Comparison of ENCODE assay signal across 8 mouse cellular contexts in genomic region chr17:93201265-93201925, GRCm38 (mm10). TPM values are rescaled to one million over a fixed set of nuclear protein-coding genes. Genes with fewer than 3 reads are reported as not detected.
DNase-seq lines count a peak whose midpoint lies in the region; ATAC-seq and TF ChIP-seq lines count a peak whose summit lies in the region.

No protein-coding gene starts in this region.

- no peak for TF ChIP-seq CTCF in gastrocnemius, adult 2 months (IDR thresholded peaks at IDR 0.05)

- peak overlapping the region; percentile 56 for H3K4me2 ChIP-seq in lung, embryonic 16.5 days (ENCODE audit: low read depth, low read length)
- peak overlapping the region; percentile 73 for H3K4me2 ChIP-seq in forebrain, embryonic 13.5 days
- peak overlapping the region; percentile 70 for H3K4me2 ChIP-seq in limb, embryonic 13.5 days (replicated peaks)

- intact Hi-C loops in gastrocnemius, adult 2 months (cut with DNase I) = no loop called here

- H3K27ac ChIP-seq in lung, embryonic 16.5 days (ENCODE audit: low read length) = no peak overlapping the region
- H3K27ac ChIP-seq in forebrain, embryonic 13.5 days = 0 out of 2 replicates have a peak overlapping the region, but pooled peaks have one; percentile 3
- H3K27ac ChIP-seq in limb, embryonic 13.5 days = no peak overlapping the region
- H3K27ac ChIP-seq in gastrocnemius, adult 2 months = no peak overlapping the region

- H3K4me1 ChIP-seq in lung, embryonic 16.5 days (replicated peaks; ENCODE audit: control insufficient read depth, insufficient read depth, low read length) = no peaks in the 10 kb centered on the region; the same call in 1 of the 2 replicates
- peaks cover 47% of the 10 kb centered on the region for H3K4me1 ChIP-seq in forebrain, embryonic 13.5 days
- peaks cover 36% of the 10 kb centered on the region for H3K4me1 ChIP-seq in limb, embryonic 13.5 days

- ATAC-seq in lung, embryonic 16.5 days (ENCODE audit: low read depth) = no peak
- ATAC-seq in forebrain, embryonic 13.5 days = no peak
- no peak for ATAC-seq in limb, embryonic 13.5 days (ENCODE audit: low FRiP score, low read depth)

- H3K9me3 ChIP-seq in lung, embryonic 16.5 days (ENCODE audit: control insufficient read depth, low read length) = no peaks in the 10 kb centered on the region
- no peaks in the 10 kb centered on the region for H3K9me3 ChIP-seq in forebrain, embryonic 13.5 days (replicated peaks)
- no peaks in the 10 kb centered on the region for H3K9me3 ChIP-seq in limb, embryonic 13.5 days

- DNase-seq in lung, postnatal 36 days = no peak
- DNase-seq in right cerebral cortex, postnatal 25 days = peak; percentile 38
- DNase-seq in urinary bladder, postnatal 36 days (ENCODE audit: low spot score in 2 of 2) = no peak
- DNase-seq in gastrocnemius, adult 2 months = no peak
- no peak for DNase-seq in layer of hippocampus, postnatal 36 days

- H3K4me3 ChIP-seq in lung, embryonic 16.5 days (ENCODE audit: low read length) = peak overlapping the region; percentile 29; the same call in 1 of the 2 replicates
- peak overlapping the region; percentile 45 for H3K4me3 ChIP-seq in forebrain, embryonic 13.5 days
- peak overlapping the region; percentile 41 for H3K4me3 ChIP-seq in limb, embryonic 13.5 days
- no peak overlapping the region for H3K4me3 ChIP-seq in gastrocnemius, adult 2 months

- 1% methylated on average over 16 of the region's 16 CpGs for WGBS in lung, embryonic 16.5 days
- WGBS in forebrain, embryonic 13.5 days = 2% methylated on average over 16 of the region's 16 CpGs
- 2% methylated on average over 16 of the region's 16 CpGs for WGBS in limb, embryonic 13.5 days

- H3K27me3 ChIP-seq in lung, embryonic 16.5 days (ENCODE audit: control insufficient read depth, insufficient read depth, low read depth, low read length) = peaks cover 66% of the 10 kb centered on the region
- H3K27me3 ChIP-seq in forebrain, embryonic 13.5 days = peaks cover 81% of the 10 kb centered on the region
- H3K27me3 ChIP-seq in limb, embryonic 13.5 days = peaks cover 85% of the 10 kb centered on the region

- H3K9ac ChIP-seq in lung, embryonic 16.5 days (ENCODE audit: low read length) = no peak overlapping the region
- peak overlapping the region; percentile 63 for H3K9ac ChIP-seq in forebrain, embryonic 13.5 days
- H3K9ac ChIP-seq in limb, embryonic 13.5 days = peak overlapping the region; percentile 25; the same call in 1 of the 2 replicates

- no peaks in the 10 kb centered on the region for H3K36me3 ChIP-seq in lung, embryonic 16.5 days (ENCODE audit: control insufficient read depth, insufficient read depth, low read length)
- H3K36me3 ChIP-seq in forebrain, embryonic 13.5 days (ENCODE audit: poor library complexity, severe bottlenecking) = no peaks in the 10 kb centered on the region
- H3K36me3 ChIP-seq in limb, embryonic 13.5 days = no peaks in the 10 kb centered on the region

RNA-seq across cellular contexts. Expression of gene Adcyap1, which starts 2.6 kb away (rescaled TPM):
- polyA plus RNA-seq in lung, embryonic 16.5 days (2015; fragmentation: Nextera tagmentation; extraction: Ambion mirVana) = 0.06 and 0.24 TPM in 2 replicates
- 8.8 TPM in 2 replicates for polyA plus RNA-seq in forebrain, embryonic 13.5 days (2015; fragmentation: Nextera tagmentation; extraction: Ambion mirVana)
- polyA plus RNA-seq in limb, embryonic 13.5 days (2015; fragmentation: Nextera tagmentation; extraction: Ambion mirVana) = 1.6 and 1.9 TPM in 2 replicates
- not detected for total RNA-seq in gastrocnemius, adult 2 months (2021)
- 1 to 10 TPM; 7.3 to 8.4 TPM for total RNA-seq in layer of hippocampus, postnatal 36 days (2021)
